Mouse (Mus musculus) left cerebral cortex, adult 18-20 months (tissue): ENCODE data around the gene Cped1. TPM values are rescaled to one million over a fixed set of nuclear protein-coding genes. Genes with fewer than 3 reads are reported as not detected.
"Not testable (repeated sequence)": the region's sequence is repeated elsewhere in the genome, so short reads cannot be mapped to it uniquely, and the experiment has no call there.

ENCODE experiments used
- DNase-seq, 2 experiments: peaks; one replicate each; pipeline ENCODE4 v3.0.0; 2021 to 2022; ENCODE audit warnings: low spot score in 2 of 2, mixed read lengths in 1 of 2
- total RNA-seq, 2 experiments: library from RNA; stranded (reverse); gene quantifications; 2 replicates each; pipeline ENCODE4 v1.2.3; 2021

The Cped1 gene
- total RNA-seq, 2 experiments from 2014 or later, result 3.7 to 5.9 TPM

GRCm38 (mm10) chr6:22072737-22073136 lies 87.0 kb downstream of the Cped1 start:
- no peak for DNase-seq

- no peak for DNase-seq
These were observed 88.7 kb downstream of the Cped1 start for GRCm38 (mm10) chr6:22074232-22075083.

DNA sequence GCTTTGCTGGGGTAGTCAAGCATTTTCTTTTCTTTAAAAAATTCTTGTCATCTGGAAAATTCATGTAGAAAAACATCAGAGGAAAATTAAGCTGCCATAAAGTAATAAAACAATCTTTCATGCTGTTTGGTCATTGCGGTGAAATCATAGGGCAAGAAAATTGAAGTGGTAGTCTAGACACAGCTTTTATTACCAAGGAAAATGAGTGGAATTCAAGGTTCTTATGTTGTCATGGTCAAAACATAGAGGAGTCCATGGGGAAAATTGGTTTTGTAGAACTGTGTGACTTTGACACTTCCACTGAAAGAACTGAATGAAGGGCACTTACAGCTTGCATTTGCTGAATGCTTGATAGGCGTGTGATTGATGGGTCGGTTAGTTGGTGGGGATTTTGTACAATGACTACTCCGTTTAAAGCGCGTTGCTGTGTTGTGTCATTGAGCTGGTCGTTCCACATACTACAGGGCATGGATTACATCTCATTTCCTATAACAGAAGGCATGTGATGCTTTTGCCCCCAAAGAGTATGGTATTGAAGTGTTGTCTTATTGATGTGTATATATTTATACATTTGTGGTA lies 93.1 kb downstream of the Cped1 start:
- no peak for DNase-seq

DNA sequence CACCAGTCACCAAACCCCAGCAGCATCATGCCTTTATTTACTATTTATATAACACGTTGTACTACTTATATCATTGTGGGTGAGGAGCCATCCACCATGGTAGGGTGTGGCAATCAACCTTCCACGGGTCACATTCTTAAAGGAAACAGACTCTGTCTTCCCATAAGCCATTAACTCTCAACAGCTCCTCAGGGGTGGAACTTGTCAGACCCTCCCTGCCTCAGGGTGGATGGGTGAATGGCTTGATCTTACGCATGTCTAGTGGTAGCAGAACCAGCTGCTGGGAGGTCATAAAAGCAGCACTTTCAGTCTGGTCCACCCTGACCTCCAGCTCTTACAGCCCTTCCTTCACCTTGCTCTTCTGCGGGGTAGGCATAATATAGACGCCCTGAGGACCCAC lies 100.3 kb downstream of the Cped1 start:
- no peak for DNase-seq

GRCm38 (mm10) chr6:22088346-22089064 lies 102.8 kb downstream of the Cped1 start:
- DNase-seq, result peak in 1 of 2 experiments; percentile 22

DNA sequence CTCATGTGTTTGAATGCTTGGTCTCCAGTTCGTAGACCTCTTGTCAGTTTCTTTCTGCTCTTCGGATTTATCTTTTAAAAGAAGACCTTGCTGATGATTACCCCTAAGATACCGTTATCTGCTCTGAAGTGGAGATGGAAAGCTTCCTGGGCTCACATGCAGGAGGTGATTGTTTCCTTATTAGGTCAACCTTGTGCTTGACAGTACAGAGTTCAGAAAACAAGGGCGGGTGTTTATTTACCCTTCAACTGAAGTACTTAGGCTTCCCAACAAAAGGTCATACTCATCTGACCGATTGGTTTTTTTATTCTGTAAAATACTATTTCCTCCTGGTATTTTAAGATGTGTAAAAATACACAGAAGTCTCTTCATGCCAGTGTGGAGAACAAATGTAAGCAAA lies 106.1 kb downstream of the Cped1 start:
- DNase-seq, result no peak

- DNase-seq, result no peak
These were observed 108.1 kb downstream of the Cped1 start for GRCm38 (mm10) chr6:22093792-22094191.

GRCm38 (mm10) chr6:22097709-22098108 lies 112.0 kb downstream of the Cped1 start:
- peak; percentile 44 to 57 for DNase-seq

- no peak for DNase-seq
These were observed 114.1 kb downstream of the Cped1 start for GRCm38 (mm10) chr6:22099832-22100231.

DNA sequence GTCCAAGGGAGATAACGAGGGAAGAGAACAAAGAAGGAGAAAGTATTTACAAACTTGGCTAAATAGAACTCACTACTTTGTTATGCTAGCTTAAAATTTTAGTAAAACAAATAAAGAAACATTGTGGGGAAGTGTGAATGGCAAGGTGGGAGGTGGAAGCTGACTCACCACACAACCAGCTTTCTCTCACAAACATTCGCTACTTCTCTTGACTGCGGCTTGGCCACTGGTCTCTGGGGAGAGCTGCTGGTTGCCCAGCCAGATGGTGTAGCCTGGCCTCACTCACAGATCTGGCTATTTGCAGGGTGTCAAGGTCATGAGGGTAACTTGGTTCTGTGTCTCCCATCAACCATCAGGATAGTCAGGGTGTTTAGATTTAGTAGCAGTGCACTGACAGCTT lies 116.2 kb downstream of the Cped1 start:
- peak in 1 of 2 experiments; percentile 15 for DNase-seq

DNA sequence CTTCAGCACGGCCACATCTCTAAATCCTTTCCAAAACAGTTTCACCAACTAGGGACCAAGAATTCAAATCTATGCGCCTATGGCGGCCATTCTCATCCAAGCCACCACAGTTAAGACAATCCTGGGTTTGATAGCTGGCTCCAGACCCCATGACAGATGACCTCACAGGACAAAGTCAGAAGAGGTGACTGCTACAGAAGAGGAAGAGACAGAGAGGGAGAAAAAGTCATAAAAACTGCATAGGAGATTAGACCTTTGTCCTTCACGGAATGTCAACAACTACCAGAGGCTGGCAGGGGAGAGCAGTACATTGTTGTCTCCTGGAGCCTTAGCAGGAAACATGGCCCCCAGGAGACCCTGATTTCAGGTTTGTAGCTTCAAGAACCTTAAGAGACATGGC lies 117.0 kb downstream of the Cped1 start:
- DNase-seq, result no peak

DNA sequence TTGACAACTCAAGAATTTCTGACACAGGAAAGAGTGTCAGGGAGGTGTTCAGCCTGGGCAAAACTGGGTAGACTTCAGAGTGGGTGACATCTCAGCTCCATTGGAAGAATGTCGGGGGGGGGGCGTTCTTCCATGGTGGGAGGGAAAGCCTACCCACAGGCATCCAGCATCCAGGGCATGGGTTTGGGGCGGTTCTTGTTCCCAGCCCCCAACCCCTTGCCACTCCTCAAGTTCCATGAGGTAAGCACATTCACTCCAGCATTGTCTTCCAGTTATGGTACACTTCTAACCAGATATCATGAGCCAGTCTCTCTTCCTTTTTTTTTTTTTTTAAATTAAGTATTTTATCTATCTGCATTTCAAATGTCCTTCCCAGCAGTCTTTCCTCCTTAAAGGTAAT lies 118.0 kb downstream of the Cped1 start:
- no peak for DNase-seq

- DNase-seq, result no peak
These were observed 118.5 kb downstream of the Cped1 start for GRCm38 (mm10) chr6:22104211-22104610.

DNA sequence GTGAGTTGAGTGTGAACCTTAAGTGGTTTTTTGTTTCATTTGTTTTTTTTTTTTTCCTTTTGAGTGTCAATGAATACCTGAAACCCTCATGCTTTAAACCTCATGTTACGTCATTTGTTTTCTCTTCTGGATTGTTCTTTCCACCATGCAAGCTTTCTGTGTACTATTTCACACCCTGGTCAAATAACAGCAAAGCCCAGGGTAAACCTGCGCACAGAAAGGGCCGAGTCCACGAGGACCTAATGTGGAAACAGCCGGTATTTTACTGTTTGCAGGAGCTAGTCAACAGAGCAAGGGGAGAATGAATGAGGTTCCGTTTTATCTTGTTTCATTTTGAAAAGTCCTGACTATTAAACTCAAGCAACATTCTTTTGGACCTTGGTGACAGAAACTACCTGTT lies 128.4 kb downstream of the Cped1 start:
- no peak for DNase-seq

DNA sequence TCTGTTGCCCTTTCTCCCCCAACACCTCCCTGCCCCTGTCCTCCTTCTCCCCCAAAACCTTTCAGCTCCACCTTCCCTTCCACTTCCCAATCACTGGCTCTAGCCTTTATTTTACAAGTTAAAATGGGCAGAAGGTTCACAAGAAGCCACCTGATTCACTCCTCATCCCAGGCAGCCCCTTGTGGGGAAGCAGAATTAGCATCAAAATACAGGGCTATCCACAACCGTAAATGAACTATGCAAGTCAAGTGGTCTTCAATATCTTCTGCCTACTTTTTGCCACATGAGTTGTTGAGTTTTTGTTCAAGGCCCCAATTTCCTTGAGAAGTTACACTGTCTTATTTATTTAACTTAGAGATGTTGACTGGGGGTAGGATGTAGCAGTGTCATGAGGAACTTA lies 131.0 kb downstream of the Cped1 start:
- no peak for DNase-seq

DNA sequence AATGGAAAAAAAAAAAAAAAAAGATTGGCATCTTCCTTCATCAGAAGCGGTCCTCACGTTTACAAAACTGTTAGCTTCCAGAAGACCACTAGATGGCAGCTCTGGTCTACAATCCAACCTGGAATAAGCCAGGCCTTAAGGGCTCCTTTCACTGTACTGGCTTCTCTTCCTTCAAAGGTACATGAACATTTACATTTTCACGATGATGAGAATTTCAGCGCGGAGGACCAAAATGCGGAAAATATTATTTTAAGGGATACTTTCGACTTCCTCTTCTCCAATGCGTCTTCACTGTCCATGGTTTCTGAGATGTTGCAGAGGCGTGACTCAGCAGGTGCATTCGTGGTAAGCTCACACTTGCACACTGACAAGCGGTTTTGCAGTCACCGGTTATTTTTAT lies 136.4 kb downstream of the Cped1 start:
- DNase-seq, result peak; percentile 41 to 64

DNA sequence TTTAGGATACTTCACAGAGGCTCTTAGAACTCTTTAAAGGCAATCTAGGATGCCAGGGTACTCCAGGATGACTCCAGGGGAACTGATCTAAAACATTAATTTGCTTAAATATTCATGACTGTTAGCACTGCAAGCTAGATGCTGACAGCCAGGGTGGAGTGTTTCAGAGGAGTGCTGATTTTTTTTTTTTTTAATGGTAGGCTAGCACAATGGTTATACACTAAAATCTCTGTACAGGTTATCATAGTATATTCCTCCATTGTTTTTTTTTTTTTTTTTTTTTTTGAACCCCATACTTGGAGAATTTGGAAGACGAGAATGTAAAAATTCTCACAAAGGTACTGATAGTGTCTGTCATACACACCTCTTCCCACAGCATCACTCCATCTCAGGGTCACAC lies 137.0 kb downstream of the Cped1 start:
- no peak for DNase-seq

DNA sequence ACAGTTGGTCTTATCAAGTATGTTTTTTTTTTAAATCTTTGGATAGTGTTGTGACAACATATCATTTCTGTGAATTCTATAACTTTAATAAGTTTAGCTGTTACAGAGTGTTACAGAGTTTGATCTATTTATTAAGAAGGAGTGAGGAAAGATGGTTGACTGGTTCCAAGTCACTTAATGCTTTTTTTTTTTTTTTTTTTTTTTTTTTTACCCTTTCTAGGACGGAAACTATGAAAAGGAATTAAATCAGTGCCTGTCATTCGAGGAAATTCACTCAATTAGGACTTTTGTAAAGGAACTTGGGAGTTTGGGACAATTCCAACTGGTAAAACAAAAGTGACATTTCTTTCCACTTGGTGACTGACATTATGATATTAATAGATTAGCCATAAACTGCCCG lies 137.6 kb downstream of the Cped1 start:
- DNase-seq, result no peak

- DNase-seq, result not testable (repeated sequence)
These were observed 139.0 kb downstream of the Cped1 start for GRCm38 (mm10) chr6:22124575-22125330.

GRCm38 (mm10) chr6:22135038-22135631 lies 149.4 kb downstream of the Cped1 start:
- no peak for DNase-seq

DNA sequence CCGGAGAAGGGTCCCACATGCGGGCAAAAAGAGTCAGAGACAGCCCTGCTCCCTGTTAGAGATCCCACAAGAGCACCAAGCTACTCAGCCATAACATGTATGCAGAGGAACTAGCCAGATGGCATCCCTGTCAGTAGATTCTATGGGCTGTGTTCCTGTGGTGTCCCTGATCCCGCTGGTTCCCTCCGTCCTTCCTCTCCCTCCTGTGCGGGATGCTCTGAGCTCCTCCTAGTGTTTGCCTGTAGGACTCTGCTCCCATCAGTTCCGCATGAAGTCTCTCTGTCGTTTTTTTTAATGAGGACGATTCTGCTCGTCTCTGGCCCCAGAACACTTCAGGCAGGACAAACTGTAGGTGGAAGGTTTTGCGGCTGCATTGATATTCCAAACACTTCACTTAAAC lies 151.1 kb downstream of the Cped1 start:
- DNase-seq, result no peak
